Mouse (Mus musculus): Measurements from ENCODE around the gene Apoc2. TPM values are rescaled to one million over a fixed set of nuclear protein-coding genes. Genes with fewer than 3 reads are reported as not detected.

Gene Apoc2
- 0.22 and 0.26 TPM in 2 replicates for polyA plus RNA-seq (2016; fragmentation: Nextera tagmentation; extraction: Ambion mirVana)

DNA sequence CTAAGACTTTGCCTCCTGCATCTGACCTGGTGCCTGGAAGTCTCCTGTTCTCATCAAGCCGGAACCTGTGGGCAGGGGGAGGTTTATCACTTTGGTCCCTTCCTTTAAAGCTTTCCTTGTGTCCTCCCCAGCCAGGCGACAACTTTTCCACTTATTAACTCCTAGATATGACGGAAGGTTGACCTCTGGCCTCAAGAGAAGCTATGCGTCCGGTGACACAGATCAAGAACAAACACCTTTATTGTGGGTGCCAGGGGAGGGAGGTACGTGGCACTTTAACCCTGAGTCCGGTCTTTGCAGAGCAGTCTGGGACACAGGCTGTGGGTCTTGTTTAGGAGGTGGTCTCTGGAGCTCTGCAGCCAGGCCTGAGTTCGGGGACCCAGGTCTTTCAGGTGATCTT is at the start of gene Apoc2:
Apoc2 (minus strand) TSS at position 70 of the 400 bp plus-strand sequence.
- no peak for DNase-seq (ENCODE audit: low spot score)
- 83% methylated on average over 8 of the region's 8 CpGs for whole genome bisulfite sequencing
- H3K27ac ChIP-seq (replicated peaks), result no peak within 1 kb of the TSS
- H3K4me1 ChIP-seq, result no peaks in the 10 kb centered on the region
- no peaks in the 10 kb centered on the region for H3K27me3 ChIP-seq (ENCODE audit: low read depth, poor library complexity, severe bottlenecking)
- H3K36me3 ChIP-seq, result no peaks in the 10 kb centered on the region
- no peak within 1 kb of the TSS for H3K4me3 ChIP-seq
- no peaks in the 10 kb centered on the region for H3K9me3 ChIP-seq (replicated peaks)

DNA sequence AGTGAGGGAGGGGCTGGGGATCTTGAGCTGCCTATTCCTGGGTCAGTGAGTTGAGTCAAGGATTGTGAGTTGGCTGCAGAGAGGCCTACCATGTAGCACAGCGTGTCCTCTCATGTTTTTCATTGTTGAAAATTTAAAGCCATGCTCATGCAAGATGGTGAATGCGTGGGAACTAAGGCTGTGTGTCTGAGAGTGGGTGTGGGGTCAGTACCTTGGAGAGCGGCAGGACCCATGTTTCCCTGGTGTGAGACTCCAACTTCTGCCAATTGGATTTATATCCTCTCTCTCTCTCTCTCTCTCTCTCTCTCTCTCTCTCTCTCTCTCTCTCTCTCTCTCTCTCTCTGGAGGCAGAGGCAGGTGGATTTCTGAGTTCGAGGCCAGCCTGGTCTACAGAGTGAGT is 48.8 kb upstream of the Apoc2 start:
- Histone ChIP-seq H3K27ac (replicated peaks) (no peak overlapping the region), H3K4me1 (no peaks in the 10 kb centered on the region), H3K27me3 (ENCODE audit: low read depth, poor library complexity, severe bottlenecking) (no peaks in the 10 kb centered on the region), H3K36me3 (peaks cover 100% of the 10 kb centered on the region), H3K9me3 (replicated peaks) (peaks cover 5% of the 10 kb centered on the region), H3K4me3 (no peak overlapping the region)
- WGBS, result 89% methylated on average over 4 of the region's 4 CpGs
- no peak for DNase-seq (ENCODE audit: low spot score)

GRCm38 (mm10) chr7:19724167-19724566 is 46.4 kb upstream of the Apoc2 start:
- Histone ChIP-seq H3K36me3 (peaks cover 98% of the 10 kb centered on the region), H3K27me3 (ENCODE audit: low read depth, poor library complexity, severe bottlenecking) (no peaks in the 10 kb centered on the region), H3K27ac (replicated peaks) (no peak overlapping the region), H3K4me1 (no peaks in the 10 kb centered on the region), H3K4me3 (no peak overlapping the region), H3K9me3 (replicated peaks) (peaks cover 17% of the 10 kb centered on the region)
- no peak for DNase-seq (ENCODE audit: low spot score)
- WGBS, result 95% methylated on average over 12 of the region's 12 CpGs

GRCm38 (mm10) chr7:19722754-19723195 is 45.0 kb upstream of the Apoc2 start:
- 92% methylated on average over 6 of the region's 6 CpGs for WGBS
- peaks cover 88% of the 10 kb centered on the region for H3K36me3 ChIP-seq

DNA sequence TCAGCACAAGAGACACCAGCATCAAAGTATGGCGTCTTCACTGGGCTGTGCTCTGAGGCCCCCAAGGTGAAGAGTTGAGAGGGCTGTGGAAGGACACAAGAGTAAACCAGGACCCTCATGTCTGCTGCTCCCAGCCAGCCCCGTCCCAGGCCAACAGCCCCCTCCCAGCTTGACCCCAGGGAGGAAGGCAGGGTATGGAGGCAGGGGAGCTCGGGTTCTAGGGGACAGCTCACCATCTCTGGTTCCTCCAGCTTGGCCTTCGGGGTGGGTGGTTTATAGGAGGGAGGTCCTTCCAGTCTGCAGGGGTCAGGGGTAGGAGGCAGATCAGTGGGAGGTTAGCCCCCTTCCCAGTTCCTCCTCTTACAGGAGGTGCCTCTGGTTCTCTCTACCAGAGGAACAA is 41.5 kb upstream of the Apoc2 start:
- Histone ChIP-seq H3K27ac (replicated peaks) (no peak overlapping the region), H3K27me3 (ENCODE audit: low read depth, poor library complexity, severe bottlenecking) (no peaks in the 10 kb centered on the region), H3K36me3 (peaks cover 60% of the 10 kb centered on the region), H3K4me1 (peaks cover 17% of the 10 kb centered on the region), H3K4me3 (no peak overlapping the region), H3K9me3 (replicated peaks) (peaks cover 17% of the 10 kb centered on the region)
- DNase-seq (ENCODE audit: low spot score), result no peak
- 88% methylated on average over 4 of the region's 4 CpGs for WGBS

More at GRCm38 (mm10) chr7:19722754-19723195, 45.0 kb upstream of the Apoc2 start:
- H3K9me3 ChIP-seq (replicated peaks), result peaks cover 17% of the 10 kb centered on the region
- no peak for DNase-seq (ENCODE audit: low spot score)
- H3K4me1 ChIP-seq, result no peaks in the 10 kb centered on the region
- no peak overlapping the region for H3K4me3 ChIP-seq
- H3K27ac ChIP-seq (replicated peaks), result no peak overlapping the region
- H3K27me3 ChIP-seq (ENCODE audit: low read depth, poor library complexity, severe bottlenecking), result no peaks in the 10 kb centered on the region

DNA sequence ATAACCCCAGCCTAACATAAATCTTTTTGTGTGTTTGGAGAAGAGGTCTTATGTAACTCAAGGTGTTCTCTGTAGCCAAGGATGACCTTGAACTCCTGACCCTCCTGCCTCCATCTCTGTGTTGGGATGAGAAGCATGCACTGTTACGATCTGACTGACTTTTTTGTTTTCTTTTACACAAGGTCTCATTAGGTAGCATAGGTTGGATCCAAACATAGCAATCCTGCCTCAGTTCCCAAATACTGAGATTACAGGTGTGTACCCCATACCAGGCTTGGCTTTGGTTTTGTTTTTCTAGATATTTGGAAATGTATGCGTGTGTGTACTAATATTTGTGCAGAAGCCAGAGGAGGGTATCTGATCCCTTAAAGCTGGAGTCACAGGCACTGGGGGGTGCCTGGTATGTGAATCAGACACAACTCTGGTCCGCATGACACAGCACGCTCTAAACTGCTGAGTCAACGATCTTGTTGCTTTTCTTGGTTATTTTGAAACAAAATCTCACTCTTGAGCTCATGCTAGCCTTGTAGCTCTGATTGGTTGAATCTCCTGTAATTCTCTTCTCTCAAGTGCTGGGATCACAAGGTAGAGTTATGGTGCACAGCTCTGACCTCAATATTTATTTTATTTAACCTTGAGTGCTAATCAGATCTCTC is 40.7 kb upstream of the Apoc2 start:
- Histone ChIP-seq H3K4me3 (no peak overlapping the region), H3K27me3 (ENCODE audit: low read depth, poor library complexity, severe bottlenecking) (no peaks in the 10 kb centered on the region), H3K27ac (replicated peaks) (no peak overlapping the region), H3K4me1 (peaks cover 25% of the 10 kb centered on the region), H3K9me3 (replicated peaks) (peaks cover 17% of the 10 kb centered on the region), H3K36me3 (peaks cover 58% of the 10 kb centered on the region)
- 94% methylated on average over 5 of the region's 5 CpGs for WGBS
- no peak for DNase-seq (ENCODE audit: low spot score)

- H3K27ac ChIP-seq (replicated peaks), result no peak overlapping the region
- H3K4me1 ChIP-seq, result peaks cover 25% of the 10 kb centered on the region
- 0 out of 2 replicates have a peak overlapping the region, but pooled peaks have one; percentile 100 for H3K4me3 ChIP-seq
- no peak for DNase-seq (ENCODE audit: low spot score)
- H3K27me3 ChIP-seq (ENCODE audit: low read depth, poor library complexity, severe bottlenecking), result no peaks in the 10 kb centered on the region
- H3K36me3 ChIP-seq, result peaks cover 58% of the 10 kb centered on the region
- H3K9me3 ChIP-seq (replicated peaks), result peaks cover 17% of the 10 kb centered on the region
- 92% methylated on average over 4 of the region's 4 CpGs for WGBS
Observed at GRCm38 (mm10) chr7:19717346-19717745, 39.6 kb upstream of the Apoc2 start.

DNA sequence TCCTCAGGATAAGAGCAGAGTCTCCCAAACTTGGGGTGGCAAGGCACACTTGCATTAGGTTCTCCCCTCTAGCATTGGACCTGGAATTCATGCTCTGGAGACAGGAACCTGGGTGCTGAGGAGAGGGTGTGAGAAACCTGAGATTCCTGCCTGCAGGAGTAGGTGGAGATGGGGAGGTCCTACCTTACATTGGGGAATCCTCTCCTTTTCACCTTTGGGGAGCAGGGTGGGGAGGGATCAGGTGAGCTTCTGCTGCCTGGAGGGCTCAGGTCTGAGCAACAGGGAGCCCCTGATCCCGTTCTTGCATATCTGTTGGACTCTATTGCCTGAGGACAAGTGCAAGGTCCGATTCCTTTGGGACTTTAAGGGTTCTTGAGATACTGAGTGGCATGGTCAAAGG is 39.1 kb upstream of the Apoc2 start:
- H3K4me3 ChIP-seq, result peak overlapping the region; percentile 100
- WGBS, result 78% methylated on average over 2 of the region's 2 CpGs
- H3K36me3 ChIP-seq, result peaks cover 58% of the 10 kb centered on the region

DNA sequence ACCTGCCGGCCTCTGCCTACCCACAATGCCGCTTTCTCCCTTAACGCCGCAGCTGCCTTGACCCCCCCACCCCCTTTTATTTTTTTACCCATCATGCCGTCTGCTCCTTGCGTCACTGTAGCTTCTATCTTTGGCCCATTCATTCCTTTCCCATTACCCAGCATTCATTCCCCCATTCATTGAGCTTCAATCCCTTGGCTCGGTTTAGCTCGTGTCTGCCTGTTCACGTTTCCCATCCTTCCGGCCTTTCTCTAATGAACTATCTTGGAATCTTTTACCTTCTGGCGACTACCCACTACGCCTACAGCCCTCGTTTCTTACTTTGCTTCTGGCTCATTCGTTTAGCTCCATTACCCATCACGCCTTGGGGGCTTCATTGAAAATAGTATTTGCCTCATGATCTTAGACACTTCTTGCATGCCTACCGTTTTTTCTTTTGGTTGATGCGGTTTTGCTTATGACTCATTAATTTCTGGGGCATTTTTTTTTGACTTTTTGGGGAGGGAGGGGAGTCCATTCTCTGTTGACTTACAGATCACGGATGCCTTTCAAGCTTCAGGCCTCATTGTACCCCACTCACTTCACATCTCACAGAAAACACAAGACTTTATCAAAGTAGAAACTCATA is 38.4 kb upstream of the Apoc2 start:
- Histone ChIP-seq H3K4me3 (peak overlapping the region; percentile 100), H3K27ac (replicated peaks) (peak overlapping the region; percentile 89), H3K9me3 (replicated peaks) (peaks cover 9% of the 10 kb centered on the region), H3K36me3 (peaks cover 58% of the 10 kb centered on the region), H3K4me1 (peaks cover 25% of the 10 kb centered on the region), H3K27me3 (ENCODE audit: low read depth, poor library complexity, severe bottlenecking) (no peaks in the 10 kb centered on the region)
- no peak for DNase-seq (ENCODE audit: low spot score)
- 5% methylated on average over 18 of the region's 18 CpGs for WGBS

More for the DNA sequence above, 39.1 kb upstream of the Apoc2 start:
- Histone ChIP-seq H3K27me3 (ENCODE audit: low read depth, poor library complexity, severe bottlenecking) (no peaks in the 10 kb centered on the region), H3K9me3 (replicated peaks) (peaks cover 15% of the 10 kb centered on the region), H3K27ac (replicated peaks) (peak overlapping the region; percentile 89), H3K4me1 (peaks cover 25% of the 10 kb centered on the region)
- no peak for DNase-seq (ENCODE audit: low spot score)

DNA sequence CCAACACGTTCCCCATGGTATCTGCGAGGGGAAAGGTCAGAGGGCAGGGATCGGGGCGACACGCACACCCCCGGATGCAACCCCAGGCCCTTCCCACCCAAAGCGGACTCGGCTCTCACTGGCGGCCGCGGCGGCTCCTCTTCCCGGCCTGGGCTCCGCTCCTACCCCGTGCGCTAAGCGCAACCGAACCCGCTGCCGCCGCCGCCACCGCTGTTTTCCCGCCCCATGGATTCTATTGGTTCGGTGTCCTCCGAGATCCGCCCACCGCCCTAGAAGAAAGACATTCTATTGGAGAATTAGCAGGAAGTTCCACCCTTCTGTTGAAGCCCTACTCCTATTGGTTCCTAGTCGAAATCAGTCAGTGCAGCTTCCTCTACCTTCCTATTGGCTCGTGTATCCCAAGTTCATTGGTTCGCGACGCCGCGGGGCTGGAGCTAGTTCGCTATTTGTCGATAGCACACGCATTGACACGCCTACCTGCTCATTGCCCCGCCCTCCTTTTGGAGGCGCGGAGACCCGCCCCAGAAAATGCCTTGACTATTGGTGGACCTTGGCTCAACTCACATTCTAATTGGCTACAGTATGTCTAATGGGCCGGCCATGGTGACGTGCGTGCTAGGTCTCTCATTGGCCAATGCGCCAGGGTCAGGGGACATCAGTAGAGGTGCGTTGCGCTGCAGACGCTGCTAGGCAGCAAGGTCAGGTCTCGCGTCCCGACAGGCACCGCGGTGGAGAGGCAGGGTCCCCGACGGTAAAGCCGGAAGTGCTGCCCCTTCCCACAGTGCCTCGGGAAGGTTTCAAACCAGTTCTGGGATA is 37.7 kb upstream of the Apoc2 start, which contains the start of gene Tomm40:
Tomm40 (minus strand) TSS at position 200 of the 816 bp plus-strand sequence.
- under 1% methylated on average over 59 of the region's 59 CpGs for WGBS
- DNase-seq (ENCODE audit: low spot score), result peak; percentile 99
- Histone ChIP-seq H3K27me3 (ENCODE audit: low read depth, poor library complexity, severe bottlenecking) (no peaks in the 10 kb centered on the region), H3K9me3 (replicated peaks) (0 out of 2 replicates have a peak, but pooled peaks cover 1% of the 10 kb centered on the region), H3K36me3 (peaks cover 58% of the 10 kb centered on the region), H3K4me1 (peaks cover 25% of the 10 kb centered on the region), H3K27ac (replicated peaks) (peak within 1 kb of the TSS; percentile 89), H3K4me3 (peak within 1 kb of the TSS; percentile 100)

DNA sequence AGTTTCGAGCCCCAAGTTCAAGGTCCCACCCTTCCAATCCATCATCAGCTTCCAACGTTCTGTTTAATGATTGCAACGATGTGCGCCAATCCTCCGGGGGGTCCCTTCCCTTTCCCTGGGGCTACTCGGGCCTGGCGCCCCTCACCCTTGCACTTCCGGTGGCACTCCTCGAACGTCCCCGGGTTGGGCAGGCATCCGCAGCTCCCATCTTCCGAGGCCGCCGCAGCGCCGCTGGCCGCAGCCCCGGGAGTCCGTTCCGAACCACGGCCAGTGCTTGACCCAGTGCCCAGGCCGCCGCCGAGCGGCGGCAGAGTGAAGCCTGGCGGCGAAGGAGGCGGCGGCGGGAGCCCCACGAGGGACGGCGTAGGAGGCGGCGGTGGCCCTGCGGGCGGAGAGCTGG is 37.1 kb upstream of the Apoc2 start:
- Histone ChIP-seq H3K27me3 (ENCODE audit: low read depth, poor library complexity, severe bottlenecking) (no peaks in the 10 kb centered on the region), H3K4me3 (peak overlapping the region; percentile 100), H3K4me1 (peaks cover 25% of the 10 kb centered on the region), H3K9me3 (replicated peaks) (no peaks in the 10 kb centered on the region), H3K27ac (replicated peaks) (peak overlapping the region; percentile 87), H3K36me3 (peaks cover 59% of the 10 kb centered on the region)
- 1% methylated on average over 39 of the region's 39 CpGs for whole genome bisulfite sequencing
- no peak for DNase-seq (ENCODE audit: low spot score)

GRCm38 (mm10) chr7:19713598-19713997 is 35.9 kb upstream of the Apoc2 start:
- peaks cover 63% of the 10 kb centered on the region for H3K36me3 ChIP-seq
- peaks cover 25% of the 10 kb centered on the region for H3K4me1 ChIP-seq
- no peaks in the 10 kb centered on the region for H3K27me3 ChIP-seq (ENCODE audit: low read depth, poor library complexity, severe bottlenecking)
- no peak for DNase-seq (ENCODE audit: low spot score)
- H3K9me3 ChIP-seq (replicated peaks), result no peaks in the 10 kb centered on the region
- H3K27ac ChIP-seq (replicated peaks), result no peak overlapping the region
- 88% methylated on average over 9 of the region's 9 CpGs for WGBS
- peak overlapping the region; percentile 100; the same call in 1 of the 2 replicates for H3K4me3 ChIP-seq
